Mouse (Mus musculus) activated CD4-positive, CD25-positive, alpha-beta regulatory T cell, adult 9 weeks (primary cell): ENCODE results near the gene Gins2. TPM values are rescaled to one million over a fixed set of nuclear protein-coding genes. Genes with fewer than 3 reads are reported as not detected.

Experiments used
- polyA plus RNA-seq: library from polyadenylated mRNA; unstranded; fragments of 100-300 nt; shearing (Covaris generic); gene quantifications from one replicate; pipeline ENCODE4 v1.2.1, GENCODE M21; 2017

The Gins2 gene
- polyA plus RNA-seq, result 16.3 TPM

GRCm38 (mm10) chr8:120588908-120589771 lies at the start of gene Gins2:
Gene Gins2 (minus strand): TSS chr8:120589304.

Other genes with a start within 250 kb of the Gins2 start
- gene 1190005I06Rik, start 58.3 kb upstream of the Gins2 start, polyA plus RNA-seq, result 0.54 TPM
- gene Gm27021, start 78.8 kb upstream of the Gins2 start, polyA plus RNA-seq, result not detected
- 868 TPM for gene Cox4i1, start 78.9 kb upstream of the Gins2 start, polyA plus RNA-seq
- gene Emc8, start 79.3 kb upstream of the Gins2 start, polyA plus RNA-seq, result 56.0 TPM
- 61.0 TPM for gene Irf8, start 147.1 kb upstream of the Gins2 start, polyA plus RNA-seq